Mouse (Mus musculus) cerebellum, postnatal 25 days (tissue): ENCODE results near the gene Clp1.
A peak's percentile ranks its signal among the peaks of the same experiment; 100 is the strongest.

Experiments
- DNase-seq, 2 experiments: peaks; one replicate each; pipeline ENCODE4 v3.0.0; 2021; ENCODE audit warnings: mixed read lengths in 2 of 2

The Clp1 gene

GRCm38 (mm10) chr2:84727172-84727858 is at the start of gene Clp1:
Clp1 (minus strand) TSS chr2:84727350.
- DNase-seq: peak; percentile 95 to 97

DNA sequence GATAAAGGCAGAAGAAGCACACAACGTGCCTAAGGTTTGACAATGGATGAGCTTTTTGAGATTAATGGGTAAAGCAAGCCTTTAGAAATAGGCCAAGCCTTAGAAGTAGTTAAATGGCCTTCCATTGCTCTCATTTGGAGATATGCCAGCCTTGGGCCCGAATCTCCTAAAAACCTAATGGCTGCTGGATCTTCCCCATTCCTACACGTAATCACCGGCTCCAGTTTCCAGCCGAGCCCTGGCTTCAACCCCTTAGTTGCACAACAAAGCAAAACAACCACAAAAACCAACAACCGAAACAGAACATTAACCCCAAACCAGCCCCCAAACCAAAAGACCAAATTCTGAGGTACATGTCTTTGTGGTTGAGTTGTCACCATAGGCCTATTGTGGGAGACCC is 48.5 kb upstream of the Clp1 start:
- no peak for DNase-seq

- peak in 1 of 2 experiments; percentile 6 for DNase-seq
These were observed 48.1 kb upstream of the Clp1 start, which contains the start of gene Serping1 for GRCm38 (mm10) chr2:84775241-84775640. Serping1 (minus strand) TSS chr2:84775444.

GRCm38 (mm10) chr2:84774751-84775150 is 47.6 kb upstream of the Clp1 start:
- DNase-seq: peak; percentile 68 to 78

GRCm38 (mm10) chr2:84773195-84773594 is 46.0 kb upstream of the Clp1 start:
- DNase-seq: no peak

GRCm38 (mm10) chr2:84772454-84772853 is 45.3 kb upstream of the Clp1 start:
- DNase-seq: no peak

- DNase-seq: no peak
These were observed 43.4 kb upstream of the Clp1 start for GRCm38 (mm10) chr2:84770501-84770900.

DNA sequence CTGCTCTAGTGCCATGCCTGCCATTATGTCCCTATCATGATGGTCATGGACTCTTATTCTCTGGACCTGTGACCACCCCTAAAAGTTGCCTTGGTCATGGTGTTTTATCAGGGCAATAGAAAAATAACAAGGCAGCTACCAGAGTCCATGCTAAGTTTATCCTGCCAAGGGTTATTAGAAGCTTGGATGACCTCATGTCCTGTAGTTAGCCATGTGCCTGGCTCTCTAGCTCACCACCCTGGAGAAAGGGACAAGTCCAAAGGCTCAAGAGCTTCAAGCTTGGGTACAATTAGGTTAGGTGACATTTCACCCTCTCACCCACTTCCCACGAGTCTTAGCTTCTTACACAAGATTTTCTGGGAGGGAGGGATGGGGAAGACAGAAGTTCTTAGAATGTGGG is 35.7 kb upstream of the Clp1 start:
- no peak for DNase-seq

DNA sequence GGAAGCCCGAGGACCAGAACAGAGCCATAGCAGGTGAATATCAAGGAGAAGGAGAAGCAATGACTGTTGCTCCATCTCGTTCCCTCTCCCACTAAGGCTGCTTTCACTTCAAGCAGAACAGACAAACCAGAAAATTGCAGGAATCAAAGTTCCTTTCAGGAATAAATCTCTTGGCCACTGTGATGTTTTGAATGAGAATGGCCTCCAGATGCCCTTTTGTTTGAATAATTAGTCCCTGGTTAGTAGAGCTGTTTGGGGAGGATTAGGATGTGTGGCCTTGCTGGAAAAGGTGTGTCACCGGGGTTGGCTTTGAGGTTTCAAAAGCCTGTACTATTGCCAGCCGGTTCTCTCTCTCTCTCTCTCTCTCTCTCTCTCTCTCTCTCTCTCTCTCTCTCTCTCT is 35.1 kb upstream of the Clp1 start:
- DNase-seq: no peak

DNA sequence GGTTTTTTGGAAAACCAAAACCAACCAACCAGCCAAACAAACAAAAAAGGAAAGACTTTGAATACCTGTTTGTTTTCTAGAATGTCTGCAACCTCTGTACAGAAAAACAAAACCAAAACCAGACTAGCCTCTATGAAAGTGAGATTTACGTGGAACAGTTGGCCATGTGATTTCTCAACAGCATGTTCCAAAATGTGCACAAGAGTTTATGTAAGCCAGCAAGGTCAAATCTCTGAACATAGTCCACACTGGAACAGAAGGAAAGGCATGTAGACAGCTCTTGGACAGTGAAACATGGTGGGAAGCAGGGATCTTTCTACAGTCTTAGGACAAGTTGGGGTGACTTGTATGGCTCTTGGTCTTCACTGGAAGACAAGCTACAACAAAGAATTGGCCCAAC is 34.7 kb upstream of the Clp1 start:
- no peak for DNase-seq

DNA sequence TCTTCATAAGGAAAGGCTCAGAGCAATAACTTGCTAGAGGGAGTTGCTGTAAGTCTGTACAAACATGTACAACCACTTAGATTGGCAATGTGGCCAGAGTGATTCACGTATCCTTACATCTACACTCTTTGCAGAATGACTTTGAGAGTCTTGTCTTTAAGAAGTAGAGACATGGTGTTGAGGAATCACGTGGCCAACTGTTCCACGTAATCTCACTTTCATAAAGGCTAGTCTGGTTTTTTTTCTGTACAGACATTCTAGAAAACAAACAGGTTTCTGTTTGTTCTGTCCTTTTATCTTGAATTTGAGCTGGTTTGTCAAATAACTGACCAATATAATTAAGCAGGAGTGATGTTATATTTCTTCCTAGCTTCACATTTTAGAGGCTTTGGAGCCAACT is 34.2 kb upstream of the Clp1 start:
- no peak for DNase-seq

GRCm38 (mm10) chr2:84760777-84761176 is 33.6 kb upstream of the Clp1 start:
- no peak for DNase-seq

DNA sequence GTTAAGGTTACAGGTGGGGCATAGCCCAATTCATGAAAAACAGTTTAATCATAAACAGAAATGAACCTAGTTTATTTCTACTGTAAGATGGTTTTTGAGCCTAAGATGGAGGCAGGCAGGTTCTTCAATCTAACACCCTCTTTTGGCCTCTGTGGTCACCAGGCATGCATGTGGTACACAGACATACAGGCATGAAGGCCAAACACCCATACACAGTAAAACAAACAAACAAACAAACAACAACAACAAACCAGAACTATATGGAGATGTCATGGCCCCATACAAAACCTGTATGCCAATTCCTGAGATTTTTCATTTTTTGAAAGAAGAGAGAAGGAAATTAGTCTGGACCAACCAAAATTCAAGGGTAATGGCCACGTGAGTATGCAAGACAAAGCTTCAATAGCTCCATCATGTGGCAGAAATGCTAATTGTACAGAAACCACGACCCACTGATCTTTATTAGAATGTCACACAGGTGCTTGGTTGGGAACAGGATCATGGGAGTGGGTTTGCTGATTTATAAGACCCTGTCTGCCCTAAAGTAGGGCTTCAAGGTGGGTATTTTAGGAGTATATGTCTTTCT is 31.5 kb upstream of the Clp1 start:
- peak; percentile 28 to 69 for DNase-seq

- no peak for DNase-seq
These were observed 30.0 kb upstream of the Clp1 start for GRCm38 (mm10) chr2:84757026-84757682.

DNA sequence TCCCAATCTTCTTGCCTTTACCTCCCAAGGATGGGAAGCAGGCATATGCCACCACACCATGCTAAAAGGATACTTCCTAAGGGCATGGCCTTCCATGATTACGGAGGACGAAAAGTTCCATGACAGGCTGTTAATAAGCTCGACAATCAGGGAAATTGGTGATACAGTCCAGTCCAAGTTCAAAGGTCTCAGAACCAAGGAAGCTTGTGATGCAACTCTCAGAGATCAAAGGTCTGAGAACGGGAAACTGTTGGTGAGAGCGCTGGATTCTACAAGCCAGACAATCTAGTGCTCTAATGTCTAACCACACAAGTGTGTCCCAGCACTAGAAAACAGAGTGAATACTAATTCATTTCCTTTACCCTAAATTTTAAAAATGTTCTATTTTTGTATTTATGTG is 29.1 kb upstream of the Clp1 start:
- no peak for DNase-seq

DNA sequence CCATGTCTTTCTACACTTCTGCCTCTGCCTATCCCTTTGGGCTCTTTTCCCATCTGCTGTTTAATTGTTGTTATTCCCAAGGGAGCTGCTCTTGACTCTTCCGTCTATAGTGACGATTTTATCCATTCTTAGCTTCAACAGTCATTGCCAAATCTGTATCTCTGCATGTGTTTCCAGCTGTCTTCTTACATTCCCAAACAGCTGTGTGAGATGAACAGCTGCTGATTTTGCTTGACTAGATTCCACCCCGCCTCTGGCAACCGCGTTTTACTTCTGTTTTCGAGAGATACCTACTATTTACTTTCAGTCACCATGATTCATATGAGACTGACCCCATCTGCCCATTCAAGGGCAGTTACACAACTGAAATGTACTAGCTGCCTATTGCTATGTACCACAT is 23.0 kb upstream of the Clp1 start:
- no peak for DNase-seq

DNA sequence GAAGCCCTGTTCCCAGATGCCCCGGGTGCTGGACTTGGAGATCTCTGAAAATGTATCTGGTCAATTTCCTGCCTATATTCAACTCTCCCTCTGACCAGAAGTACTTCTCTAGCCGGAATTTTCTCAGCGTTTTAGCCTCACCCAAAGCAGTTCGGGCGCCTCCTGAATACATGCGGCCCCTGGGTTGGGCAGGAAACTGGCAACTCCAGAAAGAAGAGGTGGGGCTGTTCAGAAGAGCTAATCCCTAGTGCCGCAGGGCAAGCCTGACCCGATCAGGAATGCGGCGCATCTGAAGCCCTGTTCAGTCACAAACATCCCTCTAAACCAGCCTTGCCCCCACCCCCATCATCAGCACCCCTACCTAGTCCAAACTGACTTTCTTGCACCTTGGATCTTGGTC is 17.0 kb upstream of the Clp1 start:
- DNase-seq: peak in 1 of 2 experiments; percentile 35

DNA sequence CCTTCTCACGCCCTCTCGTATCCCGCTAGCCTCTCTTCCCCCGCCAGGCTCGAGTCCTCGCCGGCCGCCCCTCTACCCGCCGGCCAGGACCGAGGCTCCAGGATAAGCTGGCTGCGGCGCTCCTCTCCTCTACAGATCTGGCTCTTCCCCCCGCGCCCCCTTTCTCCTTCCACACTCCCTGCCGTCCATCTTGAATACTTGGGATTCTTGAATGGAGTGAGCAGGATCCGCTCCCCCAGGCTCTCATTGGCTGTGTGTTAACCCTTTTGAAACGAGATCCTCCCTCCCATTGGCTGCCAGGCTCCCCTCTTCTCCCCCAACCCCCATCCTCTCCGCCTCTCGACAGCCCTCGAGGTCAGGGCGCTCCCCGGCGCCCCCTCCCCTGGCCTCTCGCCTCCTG is 16.4 kb upstream of the Clp1 start, which contains the start of gene Gm19426:
TSS of gene Gm19426 (minus strand) at position 95 of the 400 bp plus-strand sequence.
- DNase-seq: peak; percentile 69 to 76

DNA sequence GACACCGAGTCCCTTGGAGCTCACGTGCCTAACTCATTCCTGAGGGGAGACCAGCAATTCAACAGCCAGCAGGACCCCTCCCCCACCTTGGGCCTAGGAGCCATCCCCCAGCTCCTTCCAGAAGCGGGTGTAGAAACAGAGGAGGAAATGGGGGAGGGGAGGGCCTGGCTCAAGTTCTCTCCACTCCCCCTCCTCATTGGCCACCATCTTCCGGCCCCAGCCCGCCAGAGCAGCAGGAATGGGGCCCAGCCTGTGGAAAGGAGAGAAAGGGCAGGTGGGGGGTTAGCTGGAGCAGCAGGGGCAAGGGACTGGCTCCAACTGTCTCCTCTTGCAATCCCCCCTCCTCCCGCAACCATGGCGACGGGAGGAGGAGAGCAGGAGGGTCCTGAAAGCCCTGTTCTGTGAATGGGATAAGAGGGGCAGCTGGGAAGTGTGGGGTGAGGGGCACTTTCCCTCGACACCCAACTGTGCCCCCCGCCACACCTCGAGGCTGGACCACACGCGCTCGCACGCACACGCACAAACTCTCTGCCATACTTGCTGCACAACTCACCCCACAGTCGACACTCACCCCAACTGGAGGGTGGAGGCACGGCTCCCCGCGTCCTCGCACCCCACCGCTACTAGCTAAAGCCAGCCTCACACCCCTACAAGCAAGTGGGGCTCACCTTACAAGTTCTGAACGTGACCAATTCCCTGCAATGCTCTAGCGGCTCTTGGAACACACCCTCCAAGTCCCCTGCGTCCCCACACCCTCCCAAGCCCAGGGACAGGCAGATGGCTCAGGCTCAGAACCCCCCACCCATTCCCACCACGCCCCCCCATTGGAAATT is 15.5 kb upstream of the Clp1 start:
- peak in 1 of 2 experiments; percentile 53 for DNase-seq

DNA sequence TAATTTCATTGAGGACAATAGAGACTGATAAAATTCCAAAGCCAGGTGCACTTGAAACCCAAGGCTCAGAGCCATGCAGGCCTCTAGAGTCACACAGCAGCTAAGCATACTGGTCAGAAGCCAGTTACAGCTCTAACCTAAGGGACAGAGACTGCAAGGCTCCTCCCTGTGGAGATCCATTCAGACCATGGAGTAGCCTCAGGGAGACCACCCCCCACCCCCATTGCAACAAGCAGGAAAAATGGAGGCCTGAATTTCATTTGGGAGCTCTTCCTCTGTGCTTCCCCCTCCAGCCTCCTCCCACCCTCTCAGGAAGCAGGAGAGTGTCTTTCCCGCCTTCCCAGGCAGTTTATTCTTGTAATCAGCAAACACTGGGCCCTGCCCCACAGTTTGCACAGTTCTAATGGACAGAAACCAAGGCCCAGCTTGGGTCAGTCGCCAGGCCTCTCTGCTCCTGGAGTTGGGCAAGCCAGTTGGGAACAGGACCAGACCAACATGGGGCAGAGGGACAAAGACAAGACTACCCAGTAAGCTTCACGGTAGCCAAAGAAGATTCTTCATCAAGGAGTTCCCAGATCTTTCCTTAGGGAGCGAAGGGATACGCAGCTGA is 14.8 kb upstream of the Clp1 start:
- DNase-seq: peak in 1 of 2 experiments; percentile 28

GRCm38 (mm10) chr2:84740608-84741333 is 13.6 kb upstream of the Clp1 start:
- DNase-seq: peak in 1 of 2 experiments; percentile 24
